Mouse (Mus musculus): Measurements from ENCODE around the gene Dpysl4.

DNA sequence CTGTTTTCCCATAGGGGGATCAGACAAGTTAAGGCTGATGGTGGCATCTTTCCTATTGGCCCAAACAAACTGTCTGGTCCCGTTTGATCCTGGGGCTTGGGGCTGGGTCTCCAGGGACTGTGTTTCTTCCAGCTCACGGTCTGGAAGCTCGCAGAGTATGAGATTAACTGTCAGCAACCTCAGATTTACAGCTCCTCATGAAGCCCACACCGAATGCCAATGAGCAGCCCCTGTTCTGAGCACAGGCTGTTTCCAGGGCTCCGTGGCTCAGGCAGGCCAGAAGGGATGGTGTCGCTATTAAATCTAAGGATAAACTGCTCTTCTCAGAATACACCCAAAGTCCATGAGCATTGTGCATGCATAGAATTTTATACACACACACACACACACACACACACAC, 11.6 kb upstream of the Dpysl4 start:
- TF ChIP-seq CTCF (IDR thresholded peaks at IDR 0.05; ENCODE audit: extremely low read depth, insufficient read depth, insufficient read length, insufficient replicate concordance) (no peak), POLR2A (IDR thresholded peaks at IDR 0.05; ENCODE audit: low read depth, low read length) (no peak)
